Mouse (Mus musculus) spleen, embryonic (tissue): ENCODE measurements around the gene Gm39115.
"Not testable (repeated sequence)": the region's sequence is repeated elsewhere in the genome, so short reads cannot be mapped to it uniquely, and the experiment has no call there.

Experiments
- CTCF ChIA-PET: fragments of 350-600 bp; sonication (Branson Sonifier 250); formaldehyde crosslinking; loops from one replicate; lab custom pipeline; 2022; lab: Charles Lee

The Gm39115 gene

GRCm38 (mm10) chr7:142135934-142136333 is at the start of gene Gm39115:
Gm39115 (minus strand) TSS chr7:142136034.
- CTCF ChIA-PET = not testable (repeated sequence)

- CTCF ChIA-PET = no interaction called here
Observed at GRCm38 (mm10) chr7:142181021-142181420, 45.2 kb upstream of the Gm39115 start.

- CTCF ChIA-PET = interaction anchor here (0.6 kb wide), 1 partner anchor 1154 kb away, joined by 3 read pairs; no protein-coding TSS in a partner anchor
Observed at GRCm38 (mm10) chr7:142178685-142179084, 42.9 kb upstream of the Gm39115 start.

GRCm38 (mm10) chr7:142175905-142176304 is 40.1 kb upstream of the Gm39115 start, which contains the start of gene Krtap5-2:
Krtap5-2 (minus strand) TSS chr7:142176005.
- CTCF ChIA-PET = not testable (repeated sequence)

- CTCF ChIA-PET = no interaction called here
Observed at GRCm38 (mm10) chr7:142169836-142170235, 34.0 kb upstream of the Gm39115 start.

GRCm38 (mm10) chr7:142165639-142166038 is 29.8 kb upstream of the Gm39115 start, which contains the start of gene Gm4553:
Gm4553 (minus strand) TSS chr7:142165739.
- CTCF ChIA-PET = not testable (repeated sequence)

GRCm38 (mm10) chr7:142159366-142159765 is 23.5 kb upstream of the Gm39115 start:
- CTCF ChIA-PET = no interaction called here

GRCm38 (mm10) chr7:142157013-142157412 is 21.2 kb upstream of the Gm39115 start, which contains the start of gene Gm29735:
Gm29735 (minus strand) TSS chr7:142157113.
- CTCF ChIA-PET = interaction anchor here (0.6 kb wide), 1 partner anchor 113 kb away, joined by 4 read pairs; no protein-coding TSS in a partner anchor

GRCm38 (mm10) chr7:142155308-142155707 is 19.5 kb upstream of the Gm39115 start:
- CTCF ChIA-PET = no interaction called here

GRCm38 (mm10) chr7:142152191-142152590 is 16.4 kb upstream of the Gm39115 start:
- CTCF ChIA-PET = no interaction called here

- CTCF ChIA-PET = no interaction called here
Observed at GRCm38 (mm10) chr7:142148633-142149032, 12.8 kb upstream of the Gm39115 start.

- CTCF ChIA-PET = no interaction called here
Observed at GRCm38 (mm10) chr7:142146033-142146432, 10.2 kb upstream of the Gm39115 start.

- CTCF ChIA-PET = no interaction called here
Observed at GRCm38 (mm10) chr7:142145413-142145940, 9.6 kb upstream of the Gm39115 start.

GRCm38 (mm10) chr7:142144507-142144906 is 8.7 kb upstream of the Gm39115 start, which contains the start of gene Gm45337:
Gm45337 (minus strand) TSS chr7:142144607.
- CTCF ChIA-PET = no interaction called here

GRCm38 (mm10) chr7:142143506-142144010 is 7.7 kb upstream of the Gm39115 start:
- CTCF ChIA-PET = not testable (repeated sequence)

GRCm38 (mm10) chr7:142140696-142141095 is 4.9 kb upstream of the Gm39115 start:
- CTCF ChIA-PET = no interaction called here

- CTCF ChIA-PET = no interaction called here
Observed at GRCm38 (mm10) chr7:142134206-142134995, 1.4 kb downstream of the Gm39115 start.

- CTCF ChIA-PET = no interaction called here
Observed at GRCm38 (mm10) chr7:142128843-142129242, 7.0 kb downstream of the Gm39115 start.

GRCm38 (mm10) chr7:142120629-142121028 is 15.2 kb downstream of the Gm39115 start, which contains the start of gene Gm45618:
Gm45618 (minus strand) TSS chr7:142120729.
- CTCF ChIA-PET = not testable (repeated sequence)

GRCm38 (mm10) chr7:142119632-142120031 is 16.2 kb downstream of the Gm39115 start:
- CTCF ChIA-PET = no interaction called here

- CTCF ChIA-PET = no interaction called here
Observed at GRCm38 (mm10) chr7:142104747-142105146, 31.1 kb downstream of the Gm39115 start.

- CTCF ChIA-PET = interaction anchor here (2.1 kb wide), 1 partner anchor 27 kb away, joined by 4 read pairs; no protein-coding TSS in a partner anchor
Observed at GRCm38 (mm10) chr7:142097776-142098175, 38.1 kb downstream of the Gm39115 start.
